Mouse (Mus musculus) ES-E14 (cell line): ENCODE data around the gene Platr17. TPM values are rescaled to one million over a fixed set of nuclear protein-coding genes. Genes with fewer than 3 reads are reported as not detected.
"Not testable (repeated sequence)": the region's sequence is repeated elsewhere in the genome, so short reads cannot be mapped to it uniquely, and the experiment has no call there.

Experiments
- DNase-seq: peaks from one replicate; pipeline ENCODE4 v3.0.0-alpha.2; 2013; ENCODE audit warnings: low read depth, low spot score
- H3K27ac ChIP-seq: 2 replicates; pipeline ENCODE4 v1.5.1; 2012; ENCODE audit warnings: low read depth, mild to moderate bottlenecking, low read length, moderate library complexity, mixed read lengths; ENCODE audit not compliant: poor library complexity, insufficient read depth, severe bottlenecking
- H3K36me3 ChIP-seq: 2 replicates; pipeline ENCODE4 v1.6.1; 2012; ENCODE audit warnings: mild to moderate bottlenecking, low read length, moderate library complexity, mixed read lengths; ENCODE audit not compliant: control insufficient read depth, poor library complexity, insufficient read depth, severe bottlenecking
- H3K4me1 ChIP-seq, 2 experiments: fragments of 150-350 bp in 1 of 2; sonication (generic) in 1 of 2; 2 replicates each; pipeline ENCODE4 v1.6.1; 2012; ENCODE audit warnings: low read length in 2 of 2, mild to moderate bottlenecking in 1 of 2, mixed read lengths in 1 of 2; ENCODE audit not compliant: control insufficient read depth in 2 of 2, insufficient read depth in 2 of 2, poor library complexity in 1 of 2
- H3K4me3 ChIP-seq, 2 experiments: fragments of 150-350 bp in 1 of 2; sonication (generic) in 1 of 2; 2 replicates each; pipeline ENCODE4 v1.5.1; 2012; ENCODE audit warnings: low read length in 2 of 2, low read depth in 1 of 2, mild to moderate bottlenecking in 1 of 2, mixed read lengths in 1 of 2; ENCODE audit not compliant: insufficient read depth in 1 of 2, poor library complexity in 1 of 2, severe bottlenecking in 1 of 2
- H3K9ac ChIP-seq: 2 replicates; pipeline ENCODE4 v1.6.1; 2012; ENCODE audit warnings: low read depth, mild to moderate bottlenecking, low read length, mixed read lengths; ENCODE audit not compliant: poor library complexity, insufficient read depth, severe bottlenecking
- H3K9me3 ChIP-seq: fragments of 150-350 bp; sonication (generic); 2 replicates; pipeline ENCODE4 v1.6.1; 2012; ENCODE audit warnings: low read depth, mild to moderate bottlenecking, low read length; ENCODE audit not compliant: control insufficient read depth, insufficient read depth
- CHD2 ChIP-seq: IDR thresholded peaks from 2 replicates; pipeline ENCODE4 v1.6.1; 2014; ENCODE audit warnings: mild to moderate bottlenecking, low read depth, low read length, inconsistent platforms
- HCFC1 ChIP-seq: IDR thresholded peaks from 2 replicates; pipeline ENCODE4 v1.6.1; 2012; ENCODE audit warnings: low read length, inconsistent platforms, borderline replicate concordance; ENCODE audit not compliant: insufficient read depth
- MAFK ChIP-seq: IDR thresholded peaks from 2 replicates; pipeline ENCODE4 v1.6.1; 2014; ENCODE audit warnings: mild to moderate bottlenecking, low read depth, low read length, inconsistent platforms; ENCODE audit not compliant: insufficient read depth
- ZC3H11A ChIP-seq: IDR thresholded peaks from 2 replicates; pipeline ENCODE4 v1.6.1; 2012; ENCODE audit warnings: low read depth, mild to moderate bottlenecking, inconsistent platforms, low read length, borderline replicate concordance
- ZNF384 ChIP-seq: IDR thresholded peaks from 2 replicates; pipeline ENCODE4 v1.6.1; 2012; ENCODE audit warnings: low read depth, low read length, inconsistent platforms
- in situ Hi-C, 2 experiments: fragments of 600-800 bp; cut with MboI; formaldehyde crosslinking; loops; one replicate each; pipeline ENCODE4 v1.15.1; 2025; ENCODE audit warnings: low sequenced_read_pairs in 2 of 2, inconsistent platforms in 1 of 2; ENCODE audit not compliant: unreplicated experiment in 2 of 2
- total RNA-seq: library from RNA; depleted of rRNA; stranded (reverse); fragments of 300-350 nt; gene quantifications from 2 replicates; pipeline ENCODE4 v1.2.3, GENCODE M21; 2012

Gene Platr17
- total RNA-seq, 1 experiment: 46.0 TPM

DNA sequence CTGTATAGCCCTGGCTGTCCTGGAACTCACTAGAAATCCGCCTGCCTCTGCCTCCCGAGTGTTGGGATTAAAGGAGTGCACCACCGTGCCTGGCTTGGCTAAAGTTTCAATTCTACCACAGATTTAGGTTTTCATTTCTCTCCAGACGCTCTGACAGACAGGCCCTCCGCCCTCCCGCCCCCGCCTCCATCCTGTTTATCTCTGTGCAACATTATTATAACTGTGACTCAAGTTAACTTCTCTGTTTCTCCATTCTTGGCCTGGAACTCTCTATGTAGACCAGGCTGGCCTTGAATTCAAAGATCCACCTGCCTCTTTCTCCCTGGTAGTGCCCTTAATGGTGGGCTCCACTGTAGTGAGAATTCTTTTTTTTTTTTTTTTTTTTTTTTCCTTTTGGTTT lies 2.4 kb upstream of the Platr17 start:
- peak overlapping the region; percentile 87 for H3K27ac ChIP-seq
- in situ Hi-C loops: no loop called here
- DNase-seq: no peak
- H3K36me3 ChIP-seq: no peaks in the 10 kb centered on the region
- TF ChIP-seq HCFC1: no peak
- no peak for TF ChIP-seq MAFK
- no peak for TF ChIP-seq CHD2
- TF ChIP-seq ZNF384: no peak
- TF ChIP-seq ZC3H11A: no peak
- no peak overlapping the region for H3K4me3 ChIP-seq
- peaks cover 14 to 31% of the 10 kb centered on the region in 2 experiments for H3K4me1 ChIP-seq
- H3K9me3 ChIP-seq: no peaks in the 10 kb centered on the region
- peak overlapping the region; percentile 47; the same call in 1 of the 2 replicates for H3K9ac ChIP-seq

DNA sequence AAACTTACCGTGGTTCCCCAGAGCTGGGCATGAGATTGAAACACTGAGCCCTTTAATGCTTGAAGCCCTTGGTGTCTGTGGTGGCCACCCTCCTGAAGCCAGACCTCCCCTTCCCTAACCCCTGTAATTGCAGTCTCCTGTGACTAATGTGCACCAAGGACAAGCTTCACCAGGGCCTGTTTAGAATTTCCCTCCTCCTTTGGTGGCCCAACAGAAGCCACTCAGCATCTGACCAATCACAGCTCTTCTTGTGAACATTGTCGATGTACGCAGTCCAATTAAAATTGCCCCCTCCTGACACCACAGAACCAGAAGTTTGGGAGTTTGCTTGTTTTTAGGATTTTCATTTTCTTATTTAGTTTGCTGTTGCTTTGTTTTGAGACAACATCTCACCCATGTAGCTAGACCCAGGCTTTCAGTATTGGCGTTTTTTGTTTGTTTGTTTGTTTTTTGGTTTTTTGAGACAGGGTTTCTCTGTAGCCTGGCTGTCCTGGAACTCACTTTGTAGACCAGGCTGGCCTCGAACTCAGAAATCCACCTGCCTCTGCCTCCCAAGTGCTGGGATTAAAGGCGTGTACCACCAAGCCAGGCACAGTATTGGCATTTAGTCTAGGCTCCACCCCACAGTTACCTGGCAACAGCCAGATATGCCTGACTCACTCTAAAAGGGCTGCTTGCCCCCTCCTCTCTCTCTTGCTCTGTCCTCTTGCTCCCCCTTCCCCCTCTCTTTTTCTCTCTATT lies 854 bp upstream of the Platr17 start:
- peak overlapping the region; percentile 65; the same call in 1 of the 2 replicates for H3K9ac ChIP-seq
- H3K4me3 ChIP-seq: peak overlapping the region in 1 of 2 experiments; percentile 24; a peak in 2 of 4 replicates
- in situ Hi-C loops, DNase-seq, H3K36me3 ChIP-seq, H3K9me3 ChIP-seq: not testable (repeated sequence)
- peaks cover 8 to 31% of the 10 kb centered on the region in 2 experiments; a peak in 3 of 4 replicates for H3K4me1 ChIP-seq
- H3K27ac ChIP-seq: peak overlapping the region; percentile 87

GRCm38 (mm10) chr17:33908331-33909076 lies 3.6 kb downstream of the Platr17 start:
- TF ChIP-seq MAFK (no peak), HCFC1 (no peak), ZC3H11A (no peak), CHD2 (no peak), ZNF384 (no peak)
- no peak for DNase-seq
- Histone ChIP-seq H3K4me1 (peaks cover 0 to 15% of the 10 kb centered on the region in 2 experiments; a peak in 3 of 4 replicates), H3K36me3 (peaks cover 27% of the 10 kb centered on the region), H3K4me3 (peak overlapping the region; percentile 75 to 87), H3K9me3 (no peaks in the 10 kb centered on the region), H3K9ac (peak overlapping the region; percentile 77), H3K27ac (peak overlapping the region; percentile 90)
- in situ Hi-C loops: no loop called here

DNA sequence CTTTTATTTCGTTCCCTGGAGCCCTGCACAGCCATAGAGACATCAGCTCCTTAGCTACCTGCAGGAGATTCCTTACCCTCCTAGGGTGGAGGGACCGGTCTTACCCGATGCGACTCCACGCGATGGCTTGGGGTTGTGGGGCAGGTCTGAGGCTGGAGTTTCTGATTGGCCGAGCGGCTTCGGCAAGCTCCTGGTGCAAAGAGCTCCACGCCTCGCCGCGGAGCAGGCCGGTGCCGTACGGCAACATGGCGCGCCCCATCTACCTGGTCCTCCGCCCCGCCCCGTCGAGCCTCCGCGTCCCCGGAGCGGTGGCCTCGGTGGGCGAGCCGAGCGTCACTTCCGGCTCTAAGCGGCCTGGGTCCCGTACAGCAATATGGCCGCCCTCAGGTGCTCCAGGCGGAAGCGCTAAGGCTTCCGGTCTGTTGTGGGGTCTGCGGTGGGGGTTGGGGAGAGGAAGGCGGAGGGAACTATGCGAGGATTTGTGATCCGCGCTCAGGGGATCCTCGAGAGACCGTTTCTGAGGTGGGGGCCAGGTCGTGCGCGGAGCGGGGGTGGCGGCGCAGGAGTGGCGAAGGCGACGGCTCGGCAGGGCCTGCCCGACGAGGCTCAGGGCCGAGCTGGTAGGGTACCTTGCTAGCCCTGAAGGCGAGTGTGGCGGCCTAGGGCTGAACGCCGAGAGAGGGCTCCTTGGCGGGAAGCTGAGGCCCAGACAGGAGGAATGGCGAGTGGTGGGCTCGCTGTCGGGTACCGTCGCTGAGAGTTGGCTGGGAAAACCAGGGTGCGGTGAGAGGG lies 4.3 kb downstream of the Platr17 start, which contains the start of gene Daxx:
Gene Daxx, plus strand, starts transcription at position 338 of the 792 bp plus-strand sequence.
- peak; percentile 97 for DNase-seq
- Histone ChIP-seq H3K27ac (peak within 1 kb of the TSS; percentile 90), H3K9me3 (no peaks in the 10 kb centered on the region), H3K4me1 (peaks cover 0 to 8% of the 10 kb centered on the region in 2 experiments; a peak in 2 of 4 replicates), H3K36me3 (peaks cover 35% of the 10 kb centered on the region), H3K4me3 (peak within 1 kb of the TSS; percentile 84 to 87), H3K9ac (peak within 1 kb of the TSS; percentile 92)
- no peak for TF ChIP-seq ZNF384
- TF ChIP-seq HCFC1: peak; percentile 90
- in situ Hi-C loops: no loop called here
